Mouse (Mus musculus): ENCODE results near the gene Haus3. TPM values are rescaled to one million over a fixed set of nuclear protein-coding genes. Genes with fewer than 3 reads are reported as not detected.

The Haus3 gene
- polyA plus RNA-seq, 1 experiment from 2014 or later: 42.2 TPM

DNA sequence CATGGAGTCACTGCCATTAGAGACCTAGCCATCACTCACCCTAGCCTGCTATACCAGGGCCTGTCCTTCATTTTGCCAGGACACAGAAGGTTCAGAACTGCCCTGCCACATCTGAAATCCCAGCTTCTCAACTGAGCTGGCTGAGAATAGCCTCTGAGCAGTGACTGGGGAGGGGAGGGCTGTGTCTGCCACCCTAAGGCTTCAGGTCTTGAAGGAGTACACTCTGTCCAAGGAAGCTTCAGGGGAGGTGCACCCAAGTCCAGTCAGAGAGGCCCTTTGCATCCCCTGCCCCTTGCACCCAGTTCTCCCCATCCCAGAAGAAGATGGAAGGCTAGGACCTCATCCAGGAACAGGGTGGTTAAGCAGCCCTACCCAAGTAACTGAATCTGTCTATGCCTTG lies 16.5 kb upstream of the Haus3 start:
- no peak for ATAC-seq (ENCODE audit: borderline replicate concordance, extremely low read depth, low FRiP score, low TSS enrichment)
- H3K4me1 ChIP-seq: peaks cover 55% of the 10 kb centered on the region
- peak overlapping the region; percentile 87; the same call in 1 of the 2 replicates for H3K9ac ChIP-seq
- peak overlapping the region; percentile 92 for H3K4me3 ChIP-seq
- H3K27ac ChIP-seq: no peak overlapping the region
- no peaks in the 10 kb centered on the region for H3K27me3 ChIP-seq
- peak overlapping the region; percentile 90 for H3K4me2 ChIP-seq
- peaks cover 3% of the 10 kb centered on the region; the same call in 1 of the 2 replicates for H3K36me3 ChIP-seq
- H3K9me3 ChIP-seq: no peaks in the 10 kb centered on the region

DNA sequence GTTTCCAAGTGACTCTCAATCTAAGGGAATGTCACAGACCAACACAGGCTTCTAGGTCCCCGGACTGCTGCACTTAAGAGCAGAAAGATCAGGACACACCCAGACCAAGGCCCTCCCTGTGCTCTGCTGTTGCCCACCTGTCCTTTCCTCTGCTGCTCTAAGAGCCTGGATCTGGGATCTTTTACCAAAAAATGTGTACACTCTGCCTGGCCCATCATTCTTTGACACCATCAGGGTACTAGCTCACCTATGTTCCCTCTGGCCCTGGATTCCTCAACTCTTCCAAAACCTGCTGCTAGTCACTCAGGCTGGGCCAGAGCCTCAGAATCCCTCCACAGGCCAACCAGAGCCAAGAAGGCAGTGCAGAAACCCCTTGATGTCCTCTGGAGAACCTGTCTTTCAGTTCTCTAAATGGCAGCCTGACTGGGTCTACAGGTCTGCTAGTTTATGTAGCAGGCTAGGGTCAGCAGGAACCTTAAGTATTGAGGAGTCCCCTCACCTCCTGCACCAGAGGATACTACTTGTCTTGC lies 15.8 kb upstream of the Haus3 start:
- H3K9me3 ChIP-seq: no peaks in the 10 kb centered on the region
- peak overlapping the region; percentile 92; the same call in 1 of the 2 replicates for H3K4me3 ChIP-seq
- peaks cover 9% of the 10 kb centered on the region; the same call in 1 of the 2 replicates for H3K36me3 ChIP-seq
- peaks cover 51% of the 10 kb centered on the region for H3K4me1 ChIP-seq
- 84% methylated on average over 1 of the region's 1 CpGs for WGBS
- no peaks in the 10 kb centered on the region for H3K27me3 ChIP-seq
- H3K27ac ChIP-seq: no peak overlapping the region
- H3K4me2 ChIP-seq: peak overlapping the region; percentile 90
- H3K9ac ChIP-seq: no peak overlapping the region
- ATAC-seq (ENCODE audit: borderline replicate concordance, extremely low read depth, low FRiP score, low TSS enrichment): no peak

- Histone ChIP-seq H3K9me3 (no peaks in the 10 kb centered on the region), H3K4me2 (0 out of 2 replicates have a peak overlapping the region, but pooled peaks have one; percentile 9), H3K27ac (no peak overlapping the region), H3K9ac (no peak overlapping the region; the same call in 1 of the 2 replicates), H3K27me3 (no peaks in the 10 kb centered on the region), H3K4me1 (peaks cover 46% of the 10 kb centered on the region), H3K4me3 (no peak overlapping the region), H3K36me3 (peaks cover 17% of the 10 kb centered on the region)
- 95% methylated on average over 3 of the region's 3 CpGs for WGBS
- no peak for ATAC-seq (ENCODE audit: borderline replicate concordance, extremely low read depth, low FRiP score, low TSS enrichment)
Measured at GRCm38 (mm10) chr5:34183976-34184375, 14.6 kb upstream of the Haus3 start.

- peaks cover 24% of the 10 kb centered on the region for H3K36me3 ChIP-seq
- peaks cover 39% of the 10 kb centered on the region for H3K4me1 ChIP-seq
- no peak overlapping the region for H3K9ac ChIP-seq
- H3K27ac ChIP-seq: peak overlapping the region; percentile 40; the same call in 1 of the 2 replicates
- H3K4me3 ChIP-seq: no peak overlapping the region
- ATAC-seq (ENCODE audit: borderline replicate concordance, extremely low read depth, low FRiP score, low TSS enrichment): no peak
- 0 out of 2 replicates have a peak overlapping the region, but pooled peaks have one; percentile 9 for H3K4me2 ChIP-seq
- 59% methylated on average over 5 of the region's 5 CpGs for WGBS
- no peaks in the 10 kb centered on the region for H3K27me3 ChIP-seq
- H3K9me3 ChIP-seq: no peaks in the 10 kb centered on the region
Measured at GRCm38 (mm10) chr5:34183156-34183880, 14.0 kb upstream of the Haus3 start.

GRCm38 (mm10) chr5:34182486-34182885 lies 13.2 kb upstream of the Haus3 start:
- H3K9ac ChIP-seq: no peak overlapping the region
- no peak overlapping the region for H3K27ac ChIP-seq
- no peak for ATAC-seq (ENCODE audit: borderline replicate concordance, extremely low read depth, low FRiP score, low TSS enrichment)
- WGBS: 56% methylated on average over 3 of the region's 3 CpGs
- H3K9me3 ChIP-seq: no peaks in the 10 kb centered on the region
- H3K4me2 ChIP-seq: no peak overlapping the region
- H3K4me3 ChIP-seq: no peak overlapping the region
- peaks cover 38% of the 10 kb centered on the region for H3K4me1 ChIP-seq
- no peaks in the 10 kb centered on the region for H3K27me3 ChIP-seq
- H3K36me3 ChIP-seq: peaks cover 32% of the 10 kb centered on the region

DNA sequence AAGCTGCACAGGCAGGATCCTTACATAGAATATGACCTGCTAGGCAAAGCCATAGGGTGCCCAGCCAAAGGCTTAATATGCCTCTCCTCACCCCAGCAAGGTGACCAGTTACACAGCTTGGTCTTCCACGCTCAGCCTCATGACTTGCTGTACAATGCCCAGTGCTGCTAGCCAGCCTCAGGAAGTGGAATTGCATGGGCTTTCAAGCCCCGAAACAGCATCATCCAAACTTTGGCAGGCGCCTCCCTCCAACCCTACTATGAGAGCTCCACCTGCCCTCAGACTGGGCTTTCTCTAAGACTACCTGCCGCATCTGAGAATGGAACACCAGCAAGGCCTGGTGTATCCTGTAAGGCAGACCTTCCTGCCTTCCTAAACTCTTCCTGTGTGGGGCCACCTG lies 8.5 kb upstream of the Haus3 start:
- WGBS: 94% methylated on average over 4 of the region's 4 CpGs
- H3K4me1 ChIP-seq: peaks cover under 1% of the 10 kb centered on the region
- no peak overlapping the region for H3K27ac ChIP-seq
- H3K36me3 ChIP-seq: peaks cover 69% of the 10 kb centered on the region
- H3K9ac ChIP-seq: no peak overlapping the region
- H3K4me3 ChIP-seq: no peak overlapping the region
- no peaks in the 10 kb centered on the region for H3K27me3 ChIP-seq
- no peak for ATAC-seq (ENCODE audit: borderline replicate concordance, extremely low read depth, low FRiP score, low TSS enrichment)
- H3K9me3 ChIP-seq: no peaks in the 10 kb centered on the region
- H3K4me2 ChIP-seq: no peak overlapping the region

- Histone ChIP-seq H3K4me1 (no peaks in the 10 kb centered on the region), H3K9me3 (no peaks in the 10 kb centered on the region), H3K27ac (no peak overlapping the region), H3K4me2 (no peak overlapping the region), H3K9ac (no peak overlapping the region), H3K27me3 (no peaks in the 10 kb centered on the region), H3K4me3 (no peak overlapping the region), H3K36me3 (peaks cover 68% of the 10 kb centered on the region)
- ATAC-seq (ENCODE audit: borderline replicate concordance, extremely low read depth, low FRiP score, low TSS enrichment): no peak
- WGBS: 91% methylated on average over 2 of the region's 2 CpGs
Measured at GRCm38 (mm10) chr5:34177091-34177490, 7.8 kb upstream of the Haus3 start.

- Histone ChIP-seq H3K4me2 (no peak overlapping the region), H3K9me3 (no peaks in the 10 kb centered on the region), H3K27ac (no peak overlapping the region), H3K36me3 (peaks cover 68% of the 10 kb centered on the region), H3K4me1 (no peaks in the 10 kb centered on the region), H3K27me3 (no peaks in the 10 kb centered on the region), H3K4me3 (no peak overlapping the region), H3K9ac (no peak overlapping the region)
- 84% methylated on average over 10 of the region's 10 CpGs for WGBS
- no peak for ATAC-seq (ENCODE audit: borderline replicate concordance, extremely low read depth, low FRiP score, low TSS enrichment)
Measured at GRCm38 (mm10) chr5:34176691-34177090, 7.4 kb upstream of the Haus3 start.

GRCm38 (mm10) chr5:34175403-34175694 lies 6.0 kb upstream of the Haus3 start:
- no peak overlapping the region for H3K4me2 ChIP-seq
- H3K27ac ChIP-seq: no peak overlapping the region
- 48% methylated on average over 5 of the region's 5 CpGs for WGBS
- peaks cover 64% of the 10 kb centered on the region for H3K36me3 ChIP-seq
- 0 out of 2 replicates have a peak, but pooled peaks cover under 1% of the 10 kb centered on the region for H3K4me1 ChIP-seq
- no peak overlapping the region for H3K4me3 ChIP-seq
- H3K9ac ChIP-seq: no peak overlapping the region
- H3K9me3 ChIP-seq: no peaks in the 10 kb centered on the region
- no peak for ATAC-seq (ENCODE audit: borderline replicate concordance, extremely low read depth, low FRiP score, low TSS enrichment)
- H3K27me3 ChIP-seq: no peaks in the 10 kb centered on the region

- Histone ChIP-seq H3K27ac (no peak overlapping the region), H3K4me3 (no peak overlapping the region), H3K9me3 (no peaks in the 10 kb centered on the region), H3K4me2 (no peak overlapping the region), H3K4me1 (peaks cover 5% of the 10 kb centered on the region; the same call in 1 of the 2 replicates), H3K27me3 (no peaks in the 10 kb centered on the region), H3K9ac (no peak overlapping the region), H3K36me3 (peaks cover 58% of the 10 kb centered on the region)
- WGBS: 68% methylated on average over 5 of the region's 5 CpGs
- no peak for ATAC-seq (ENCODE audit: borderline replicate concordance, extremely low read depth, low FRiP score, low TSS enrichment)
Measured at GRCm38 (mm10) chr5:34174550-34175402, 5.4 kb upstream of the Haus3 start.

DNA sequence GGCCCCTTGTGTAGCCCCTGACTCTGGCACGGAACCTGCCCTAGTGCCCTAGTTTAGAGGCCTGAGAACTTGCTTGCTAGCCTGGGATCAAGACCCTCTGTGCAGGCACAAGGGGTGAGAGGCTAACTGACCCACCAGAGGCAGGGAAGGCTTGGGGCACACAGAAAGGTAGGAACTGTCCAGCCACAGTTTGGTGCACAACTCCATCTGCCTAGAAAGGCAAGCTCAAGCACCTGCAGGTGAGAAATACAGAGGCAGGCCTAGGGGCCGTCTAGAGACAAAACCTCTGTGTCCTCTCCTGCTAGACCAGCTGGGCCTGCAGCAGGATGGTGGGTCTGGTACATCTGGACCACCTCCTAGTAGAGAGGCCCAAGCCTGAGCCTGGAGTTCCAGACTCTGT lies 4.7 kb upstream of the Haus3 start:
- H3K36me3 ChIP-seq: peaks cover 54% of the 10 kb centered on the region
- H3K9ac ChIP-seq: no peak overlapping the region
- H3K4me1 ChIP-seq: peaks cover 7% of the 10 kb centered on the region; the same call in 1 of the 2 replicates
- no peak overlapping the region for H3K4me3 ChIP-seq
- H3K4me2 ChIP-seq: no peak overlapping the region
- H3K27me3 ChIP-seq: no peaks in the 10 kb centered on the region
- ATAC-seq (ENCODE audit: borderline replicate concordance, extremely low read depth, low FRiP score, low TSS enrichment): no peak
- 88% methylated on average over 2 of the region's 2 CpGs for WGBS
- no peak overlapping the region for H3K27ac ChIP-seq
- no peaks in the 10 kb centered on the region for H3K9me3 ChIP-seq

DNA sequence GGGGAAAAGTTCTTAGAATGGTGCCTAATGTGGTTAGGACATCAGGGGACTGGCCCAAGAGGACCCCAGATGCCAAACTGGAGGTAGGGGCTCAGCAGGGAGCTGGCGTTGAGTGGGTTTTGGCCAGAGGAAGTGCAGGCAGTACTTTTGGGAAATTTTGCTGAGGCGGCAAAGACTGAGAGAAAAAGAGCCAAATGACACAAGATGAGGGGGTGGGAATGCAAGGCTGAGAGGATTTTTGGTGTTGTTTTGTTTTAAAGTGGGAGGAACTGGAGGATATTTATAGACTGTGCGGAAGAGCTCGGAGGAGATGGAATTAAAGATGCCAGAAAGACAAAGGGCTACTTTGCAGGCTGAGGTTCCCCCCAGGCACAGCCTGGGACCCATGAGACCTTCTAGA lies 1.4 kb upstream of the Haus3 start:
- peaks cover 19% of the 10 kb centered on the region for H3K4me1 ChIP-seq
- no peak for ATAC-seq (ENCODE audit: borderline replicate concordance, extremely low read depth, low FRiP score, low TSS enrichment)
- H3K36me3 ChIP-seq: peaks cover 23% of the 10 kb centered on the region
- H3K4me3 ChIP-seq: no peak overlapping the region
- H3K9ac ChIP-seq: no peak overlapping the region
- H3K4me2 ChIP-seq: no peak overlapping the region
- H3K27ac ChIP-seq: peak overlapping the region; percentile 90
- no peaks in the 10 kb centered on the region for H3K9me3 ChIP-seq
- no peaks in the 10 kb centered on the region for H3K27me3 ChIP-seq
- WGBS: 75% methylated on average over 4 of the region's 4 CpGs
